Mouse (Mus musculus): ENCODE results near the gene Adgb.

- no peak for TF ChIP-seq CTCF (IDR thresholded peaks at IDR 0.05; ENCODE audit: insufficient read depth, low read length)
- no peak for TF ChIP-seq POLR2A (IDR thresholded peaks at IDR 0.05; ENCODE audit: borderline replicate concordance, extremely low read depth, low read depth, low read length)
Observed at GRCm38 (mm10) chr10:10435014-10435413, 37.1 kb downstream of the Adgb start.
